Mouse (Mus musculus): ENCODE measurements at regions not wholly inside any gene's neighbourhood (a gene's known extent, or its start where the extent isn't known, plus 50 kb on each side); places are given as distances from the start of the nearest gene placed in this dataset.

DNA sequence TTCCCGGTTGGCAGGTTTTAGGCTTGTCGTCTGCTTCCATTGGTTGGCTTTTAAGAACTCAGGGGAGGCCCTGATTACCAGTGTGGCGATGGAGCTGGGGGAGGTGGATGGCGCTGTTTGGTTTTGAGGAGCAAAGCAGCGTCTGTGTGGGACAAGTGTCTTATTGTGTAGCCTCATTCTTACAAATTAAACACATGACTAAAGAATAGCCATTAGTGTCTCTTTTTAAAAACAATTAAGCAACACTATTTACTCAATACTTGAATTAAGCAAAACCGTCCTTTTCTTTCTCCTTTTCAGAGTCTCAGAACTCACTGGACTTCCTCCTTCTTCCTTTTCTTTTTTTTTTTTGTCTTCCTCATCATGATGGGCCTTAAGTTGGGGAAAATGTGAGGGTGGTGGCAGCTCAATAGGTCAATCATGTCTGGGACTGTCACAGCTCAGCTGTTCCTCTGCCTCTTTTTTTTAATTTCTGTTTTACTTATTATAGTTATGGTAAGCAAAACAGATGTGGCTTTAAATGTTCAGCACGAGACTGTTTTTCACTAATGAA lies 89.1 kb downstream of the Kcnrg start:
- no peak for DNase-seq (ENCODE audit: low spot score)

DNA sequence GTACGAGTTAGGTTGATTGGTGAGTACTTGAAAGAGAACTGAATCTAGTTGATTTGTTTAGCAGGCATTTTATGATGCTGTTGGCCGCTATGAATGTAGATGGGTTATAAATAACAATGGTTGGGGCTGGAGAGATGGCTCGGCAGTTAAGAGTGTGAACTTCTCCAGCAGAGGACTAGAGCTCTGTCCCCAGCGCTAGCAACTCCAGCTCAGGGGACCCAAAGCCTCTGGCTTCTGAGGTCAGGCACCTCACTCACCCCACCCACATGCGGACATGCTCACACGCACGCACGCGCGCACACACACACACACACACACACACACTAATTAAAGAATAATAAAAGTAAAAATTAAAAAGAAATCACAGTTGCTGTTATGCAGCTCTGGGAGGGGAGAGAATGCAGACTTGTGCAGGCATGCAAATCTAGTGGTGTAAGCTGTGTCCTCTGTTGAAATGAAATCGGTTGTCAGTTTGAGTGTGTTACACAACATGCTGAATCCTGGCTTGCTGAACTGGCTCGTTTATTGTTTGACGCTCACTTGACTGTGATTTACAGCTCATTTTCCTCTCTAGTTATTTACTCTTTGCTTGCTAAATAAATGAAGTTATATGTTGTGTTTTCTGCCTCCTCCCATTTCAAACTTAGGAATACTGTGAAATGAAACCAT lies 89.8 kb downstream of the Kcnrg start:
- DNase-seq (ENCODE audit: low spot score), result no peak

DNA sequence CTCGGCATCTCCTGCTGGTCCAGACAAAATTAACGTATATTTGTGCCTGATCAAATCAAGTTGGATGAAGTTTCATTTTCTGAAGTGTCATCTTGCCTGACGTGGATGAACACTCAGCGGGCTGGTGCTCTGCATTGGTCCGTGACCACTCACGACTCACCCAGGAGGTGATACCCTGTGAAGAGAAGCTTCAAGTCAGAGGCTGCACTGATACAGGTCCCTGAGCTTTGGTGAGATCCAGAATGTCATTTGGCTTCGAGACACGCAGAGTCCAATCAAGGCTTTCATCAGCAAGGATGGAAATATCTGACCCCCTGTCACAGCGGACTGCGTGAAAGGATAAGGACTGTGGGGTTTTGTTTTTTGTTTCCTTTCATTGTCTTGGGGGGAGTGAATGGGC lies 90.4 kb downstream of the Kcnrg start:
- DNase-seq (ENCODE audit: low spot score), result no peak

DNA sequence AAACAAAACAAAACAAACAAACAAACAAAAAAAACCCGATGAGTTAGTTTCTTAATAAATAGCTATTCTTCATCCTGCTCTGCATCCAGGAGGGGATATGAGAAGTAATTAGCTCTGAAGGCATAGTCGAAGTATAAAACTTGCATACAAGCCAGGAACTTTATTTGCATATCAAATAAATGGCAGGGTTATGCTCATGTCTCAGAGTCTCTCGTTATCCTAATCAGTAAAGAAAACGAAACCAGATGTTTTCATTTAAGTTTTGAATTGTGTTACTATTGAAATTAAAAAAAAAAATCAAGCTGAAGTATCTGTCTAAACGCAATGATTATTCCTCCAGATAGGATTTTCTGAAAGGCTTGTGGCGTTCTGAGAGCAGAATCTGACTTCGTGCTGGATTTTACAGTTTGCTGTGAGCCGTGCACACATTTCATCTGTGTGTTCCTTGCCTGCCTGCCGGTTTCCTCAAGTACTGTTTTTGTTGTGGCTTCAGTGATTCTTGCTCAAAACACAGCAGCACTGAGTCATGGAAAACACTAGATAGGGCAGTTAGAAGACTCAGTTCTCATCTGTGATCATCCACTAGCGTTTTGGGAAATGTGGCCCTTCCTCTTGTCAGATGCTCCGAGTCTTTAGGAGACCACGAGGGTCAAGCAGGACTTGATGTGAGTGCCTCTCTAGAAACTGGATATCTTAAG lies 91.2 kb downstream of the Kcnrg start:
- DNase-seq (ENCODE audit: low spot score), result no peak

DNA sequence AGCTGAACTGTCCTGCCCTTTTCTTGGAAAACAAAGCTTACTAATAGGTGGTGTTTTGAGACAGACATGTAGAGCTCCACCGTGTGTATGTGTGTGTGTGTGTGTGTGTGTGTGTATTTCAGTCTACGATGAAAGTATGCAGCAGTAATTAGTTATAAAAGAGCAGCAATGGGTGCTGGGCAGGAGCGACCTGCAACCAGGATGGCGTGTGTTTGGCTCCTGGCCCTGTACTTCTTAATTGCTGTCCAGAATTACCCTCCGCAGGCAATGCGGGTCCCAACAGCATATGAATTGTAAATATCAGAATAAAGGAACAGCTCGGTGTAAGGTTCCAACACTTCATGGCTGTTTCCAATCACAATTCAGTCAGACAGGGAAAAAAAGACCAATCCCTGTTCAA lies 92.4 kb downstream of the Kcnrg start:
- DNase-seq (ENCODE audit: low spot score), result no peak

DNA sequence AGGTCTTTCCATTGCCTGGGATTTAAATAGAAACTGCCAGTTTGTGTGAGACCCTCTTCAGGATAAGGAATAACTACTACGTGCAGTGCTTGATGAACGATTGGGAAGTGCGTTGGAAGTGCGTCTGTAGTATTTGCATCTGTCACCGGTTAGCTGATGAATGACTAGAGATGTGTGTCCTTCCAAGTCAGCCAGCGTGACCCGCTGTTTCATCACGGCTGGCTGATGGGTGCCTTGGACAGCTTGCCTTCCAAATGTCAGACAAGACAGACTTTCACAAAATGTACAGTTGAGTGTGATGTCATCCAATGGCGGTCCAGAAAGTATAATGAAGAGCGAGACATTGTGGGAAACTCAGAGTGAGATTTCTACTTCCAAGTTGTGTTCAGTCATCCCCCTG lies 93.9 kb downstream of the Kcnrg start:
- no peak for DNase-seq (ENCODE audit: low spot score)

DNA sequence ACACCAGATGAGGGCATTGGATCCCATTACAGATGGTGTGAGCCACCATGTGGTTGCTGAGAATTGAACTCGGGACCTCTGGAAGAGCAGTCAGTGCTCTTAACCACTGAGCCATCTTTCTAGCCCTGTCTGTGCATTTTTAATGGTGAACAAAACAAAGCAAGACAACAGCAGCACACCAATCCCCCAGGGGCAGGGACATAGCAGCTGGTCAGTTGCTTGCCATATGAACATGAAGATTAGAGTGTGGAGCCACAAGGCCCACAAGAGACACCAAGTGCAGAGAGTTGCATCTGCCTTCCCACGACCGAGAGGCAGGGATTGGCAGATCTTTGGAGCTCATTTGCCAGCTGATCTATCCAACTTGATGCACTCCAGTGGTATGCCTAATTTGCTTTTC lies 96.7 kb downstream of the Kcnrg start:
- DNase-seq (ENCODE audit: low spot score), result no peak

DNA sequence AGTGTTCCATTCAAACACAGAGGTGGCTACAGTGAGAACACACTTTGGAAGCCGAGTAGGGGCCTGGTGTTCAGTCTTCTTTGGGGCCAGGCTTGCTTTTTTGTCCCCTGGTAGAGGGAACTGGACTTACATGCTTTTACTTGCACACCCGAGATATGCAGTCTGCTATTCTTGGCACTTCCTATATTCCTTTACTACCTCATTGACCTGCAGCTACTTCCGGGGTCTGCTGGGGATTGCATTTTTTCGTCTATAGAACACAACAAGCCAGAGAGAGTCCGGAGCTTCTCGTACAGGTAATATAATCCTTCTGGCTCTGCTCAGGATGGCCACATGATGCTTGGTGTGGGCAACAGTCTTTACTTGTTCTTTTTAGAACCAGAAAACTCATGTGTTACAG lies 99.7 kb downstream of the Kcnrg start:
- DNase-seq (ENCODE audit: low spot score), result no peak

DNA sequence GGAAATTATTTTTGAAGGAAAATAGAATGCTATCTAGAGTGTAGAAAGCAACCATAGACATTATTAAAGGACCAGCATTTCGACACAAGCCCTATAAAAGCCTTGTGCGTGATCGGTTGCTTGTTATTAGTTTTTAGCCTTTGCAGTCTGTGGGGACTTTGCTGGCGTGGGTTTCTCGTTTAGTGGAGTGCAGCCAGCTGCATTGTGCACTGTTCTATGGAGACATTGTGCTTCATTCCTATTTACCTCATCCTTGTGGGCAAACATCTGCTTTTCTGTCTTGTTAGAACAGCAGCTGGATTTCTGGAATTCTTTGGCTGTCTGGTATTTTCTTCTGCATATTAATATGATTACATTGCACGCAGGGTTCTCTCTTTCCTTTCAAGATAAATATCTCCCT lies 101.1 kb downstream of the Kcnrg start:
- DNase-seq (ENCODE audit: low spot score), result no peak

DNA sequence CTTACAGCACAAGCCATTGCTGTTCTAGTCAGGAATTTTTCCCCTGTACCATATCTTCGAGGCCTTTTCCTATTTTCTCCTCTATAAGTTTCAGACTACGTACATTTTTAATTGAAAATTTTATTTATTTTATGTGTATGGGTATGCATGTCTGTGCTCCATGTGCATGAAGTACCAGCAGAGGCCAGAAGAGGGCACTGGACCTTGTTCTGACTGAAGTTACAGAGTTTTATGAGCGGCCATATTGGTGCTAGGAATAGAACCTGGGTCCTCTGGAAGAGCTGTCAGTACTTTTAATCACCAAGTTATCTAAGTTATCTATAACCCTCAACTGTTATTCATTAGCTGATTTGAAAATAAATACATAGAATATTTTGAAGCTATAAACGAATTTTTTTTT lies 108.5 kb downstream of the Kcnrg start:
- DNase-seq (ENCODE audit: low spot score), result no peak

DNA sequence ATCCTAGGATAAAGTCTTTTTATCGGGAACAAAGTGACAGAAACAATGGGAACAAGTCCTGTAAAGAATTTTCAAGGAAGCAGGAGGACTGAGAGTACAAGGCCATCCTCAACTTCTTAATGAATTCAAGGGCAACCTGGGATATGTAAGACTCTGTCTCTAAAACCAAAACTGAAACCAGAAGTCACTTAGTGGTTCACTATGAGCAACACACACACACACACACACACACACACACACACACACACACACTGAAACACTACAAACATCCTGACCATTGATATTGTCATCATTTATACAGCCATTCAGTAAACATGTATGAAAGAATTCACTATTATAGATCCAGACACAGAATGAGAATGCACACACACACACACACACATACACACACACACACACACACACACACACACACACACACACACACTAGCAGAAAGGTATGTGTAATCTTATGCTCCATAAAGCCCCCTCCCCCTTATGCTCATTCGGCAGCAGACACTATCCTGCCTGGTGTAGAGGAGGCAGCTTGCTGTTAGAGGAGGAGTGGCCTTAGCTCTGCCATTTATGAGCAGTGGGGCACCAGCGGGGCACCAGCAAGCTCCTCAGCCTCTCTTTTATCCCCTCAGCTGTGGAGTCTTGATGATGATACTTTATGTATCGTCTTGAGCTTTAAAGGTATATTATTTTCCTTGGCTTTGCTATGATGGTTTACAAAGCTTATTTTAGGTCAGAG lies 111.3 kb downstream of the Kcnrg start:
- no peak for DNase-seq (ENCODE audit: low spot score)

DNA sequence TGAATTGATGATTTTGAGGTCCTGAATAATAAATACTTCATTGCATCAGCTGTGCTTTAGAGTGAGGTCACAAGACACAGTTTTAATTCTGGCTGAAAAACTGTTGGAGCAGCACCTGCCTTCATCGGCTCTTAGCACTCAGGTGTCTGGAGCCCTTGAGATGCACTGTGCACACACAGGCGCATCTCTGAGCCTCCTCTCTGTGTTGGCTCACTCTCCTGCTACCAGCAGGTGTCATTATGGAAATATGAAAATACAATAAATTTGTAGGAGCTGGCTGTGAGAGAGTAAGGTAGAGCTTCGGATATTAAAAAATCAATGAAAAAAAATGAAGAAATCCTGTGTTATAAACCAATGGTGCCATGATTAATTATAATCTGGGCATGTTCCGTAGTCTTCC lies 114.0 kb downstream of the Kcnrg start:
- no peak for DNase-seq (ENCODE audit: low spot score)

DNA sequence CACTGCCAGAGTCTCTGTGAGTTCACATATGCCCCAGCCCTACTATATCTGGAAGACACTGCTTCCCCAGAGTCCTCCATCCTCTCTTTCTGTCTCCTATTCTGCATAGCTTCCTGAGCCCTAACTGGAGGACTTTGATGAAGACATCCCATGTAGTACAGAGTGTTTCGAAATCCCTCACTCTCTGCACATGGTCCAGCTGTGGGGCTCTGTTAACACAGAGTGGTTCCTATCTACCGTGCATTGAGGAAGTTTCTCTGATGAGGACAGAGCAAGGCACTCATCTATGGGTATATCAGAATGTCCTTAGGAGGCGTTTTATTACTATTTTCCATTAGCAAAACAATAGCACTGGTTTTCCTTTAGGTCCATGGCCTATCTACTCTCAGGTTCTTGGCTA lies 117.7 kb downstream of the Kcnrg start:
- no peak for DNase-seq (ENCODE audit: low spot score)

DNA sequence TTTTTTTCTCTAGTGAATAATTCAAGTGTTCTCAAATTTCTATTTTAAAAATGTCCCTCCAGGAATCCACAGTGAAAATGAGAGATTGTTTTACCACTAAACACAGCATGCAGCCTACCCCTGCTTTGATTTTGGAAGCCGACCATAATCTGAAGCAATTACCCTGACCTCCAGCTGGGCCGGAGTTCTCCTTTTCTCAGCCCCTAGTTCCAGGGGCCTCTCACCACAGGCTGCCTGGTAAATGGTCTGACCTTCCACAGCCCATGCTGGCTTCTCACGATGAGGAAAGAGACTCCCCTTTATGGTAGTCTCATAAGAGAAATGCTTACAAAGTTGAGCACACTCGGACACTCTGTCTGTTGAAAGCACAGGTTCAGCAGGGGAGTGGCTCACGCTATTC lies 121.3 kb downstream of the Kcnrg start:
- DNase-seq (ENCODE audit: low spot score), result no peak

DNA sequence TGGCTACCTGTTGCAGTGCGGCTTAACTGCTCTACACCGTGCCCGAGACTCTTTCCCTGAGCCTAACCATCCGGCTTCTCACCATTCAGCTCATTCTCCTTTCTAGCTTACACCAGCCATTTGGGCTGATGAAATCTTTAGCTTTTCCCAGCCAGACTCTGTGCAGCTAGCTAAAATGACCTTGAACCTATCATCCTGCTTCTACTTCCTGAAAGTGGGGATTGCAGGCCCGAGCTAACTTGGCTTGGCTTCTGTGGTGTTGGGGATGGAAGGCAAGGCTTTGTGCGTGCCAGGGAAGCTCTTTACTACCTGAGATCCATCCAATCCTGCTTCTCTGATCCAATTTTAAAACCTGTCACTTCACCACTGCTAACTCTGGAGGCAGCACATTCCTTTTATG lies 128.3 kb downstream of the Kcnrg start:
- no peak for DNase-seq (ENCODE audit: low spot score)

DNA sequence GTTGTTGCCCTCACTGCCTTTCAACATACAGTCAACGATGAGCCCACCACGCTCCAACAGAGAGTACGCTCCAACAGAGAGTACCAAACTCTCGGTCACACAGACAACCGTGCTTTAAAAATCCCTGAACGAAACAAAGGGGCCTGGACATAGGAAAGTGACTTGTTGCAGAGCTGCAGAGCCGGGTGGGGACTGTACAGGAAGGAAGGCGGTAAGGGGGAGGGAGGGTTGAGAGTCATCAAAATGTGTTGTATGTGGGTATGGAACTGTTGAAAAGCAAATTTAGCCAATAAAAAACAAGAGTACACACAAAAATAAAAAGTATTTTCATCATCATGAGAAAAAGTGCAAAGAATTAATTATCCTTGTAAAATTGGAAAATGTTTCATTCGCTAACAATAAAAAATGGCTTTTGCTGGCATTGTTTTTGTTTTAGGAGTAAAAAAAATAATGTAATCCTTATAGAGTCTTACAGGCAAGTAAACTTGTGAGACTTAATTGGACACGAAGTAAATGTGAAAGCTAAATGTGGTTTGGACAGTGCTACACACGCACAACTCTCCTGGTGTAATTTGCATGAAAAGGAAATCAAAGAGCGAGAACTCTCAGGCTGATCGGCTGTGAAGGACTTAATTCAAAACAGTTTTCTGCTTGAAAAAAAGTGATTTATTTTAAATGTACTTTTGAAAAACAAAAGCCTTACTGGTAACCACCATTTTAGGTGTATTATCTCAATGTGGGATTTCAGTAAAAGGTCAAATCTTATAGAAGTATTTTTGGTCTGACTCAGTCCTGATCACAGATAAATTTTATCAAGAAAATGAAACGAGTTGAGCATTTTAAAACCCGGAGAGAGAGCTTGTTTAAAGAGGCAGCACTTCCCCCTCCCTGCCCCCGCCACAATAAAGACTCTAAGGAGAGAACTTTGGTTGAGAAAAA lies 129.4 kb downstream of the Kcnrg start:
- DNase-seq (ENCODE audit: low spot score), result no peak

DNA sequence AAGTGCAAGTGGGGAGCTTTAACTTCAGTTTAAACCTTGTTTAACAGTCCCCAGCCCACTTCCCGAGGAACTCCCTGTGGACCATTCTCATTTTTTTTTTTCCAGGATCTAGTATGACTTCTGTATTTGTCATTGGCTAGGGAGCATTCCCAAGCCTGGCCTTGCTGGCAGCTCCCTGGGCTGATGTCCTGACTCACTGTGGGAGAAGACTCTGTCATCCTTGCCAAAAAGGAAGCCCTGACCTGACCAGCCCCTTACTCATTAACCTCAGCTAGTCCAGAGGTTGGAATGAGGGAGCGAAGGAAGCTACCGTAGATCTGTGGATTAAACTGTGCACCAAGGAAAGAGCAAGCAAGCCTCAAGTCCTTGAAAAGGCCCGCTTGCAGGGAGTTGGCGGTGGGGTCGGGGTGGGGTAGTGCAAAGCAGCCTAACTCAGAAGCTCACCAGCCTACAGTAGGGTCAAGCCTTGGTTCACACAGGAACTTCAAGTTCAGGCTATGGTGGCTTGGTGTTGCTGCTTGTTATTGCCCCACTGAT lies 130.3 kb downstream of the Kcnrg start:
- DNase-seq (ENCODE audit: low spot score), result no peak

DNA sequence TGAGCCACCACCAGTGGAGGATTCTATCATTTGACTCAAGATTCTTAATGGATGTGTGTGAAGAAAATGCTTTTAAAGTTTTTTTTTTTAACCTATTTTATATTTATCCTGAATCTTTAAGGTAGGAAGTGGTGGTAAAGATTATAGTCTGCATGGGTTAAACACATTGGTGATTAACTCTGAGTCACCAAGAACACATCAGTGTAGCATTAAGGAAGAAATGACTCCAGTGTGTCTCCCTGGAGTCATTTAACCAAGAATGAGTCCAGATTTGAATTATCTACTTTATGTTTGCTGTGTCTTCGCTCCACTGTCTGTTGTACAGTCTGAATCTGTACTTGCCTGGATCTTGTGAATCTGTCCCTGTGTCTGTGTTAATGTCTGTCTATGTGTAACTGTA lies 132.2 kb downstream of the Kcnrg start:
- DNase-seq (ENCODE audit: low spot score), result no peak

DNA sequence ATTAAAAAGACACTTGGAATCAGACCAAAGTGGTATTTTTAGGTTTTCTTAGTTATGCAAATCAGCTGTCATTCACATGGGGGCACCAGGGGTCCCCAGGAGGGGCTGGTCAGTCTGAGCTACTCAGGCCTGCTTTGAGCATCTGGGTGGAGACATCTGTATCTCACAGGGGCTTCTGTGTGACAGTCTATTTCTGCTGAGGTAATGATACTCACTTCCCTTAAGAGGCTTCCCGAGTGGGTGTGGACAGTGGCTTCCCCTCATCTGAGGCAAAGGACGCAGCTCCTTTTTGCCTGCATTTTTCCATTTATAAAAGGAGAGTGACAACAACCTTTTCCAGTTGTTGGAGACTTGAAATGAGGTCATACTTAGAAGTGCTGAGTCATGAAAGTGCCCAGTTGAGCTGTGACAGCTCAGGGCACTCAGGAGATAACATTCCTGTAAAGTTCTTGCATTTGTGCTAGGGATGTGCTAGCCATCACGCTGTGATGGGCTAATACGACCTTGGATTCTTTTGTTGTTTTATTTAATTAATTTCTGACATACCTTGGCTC lies 136.7 kb downstream of the Kcnrg start:
- DNase-seq (ENCODE audit: low spot score), result no peak

DNA sequence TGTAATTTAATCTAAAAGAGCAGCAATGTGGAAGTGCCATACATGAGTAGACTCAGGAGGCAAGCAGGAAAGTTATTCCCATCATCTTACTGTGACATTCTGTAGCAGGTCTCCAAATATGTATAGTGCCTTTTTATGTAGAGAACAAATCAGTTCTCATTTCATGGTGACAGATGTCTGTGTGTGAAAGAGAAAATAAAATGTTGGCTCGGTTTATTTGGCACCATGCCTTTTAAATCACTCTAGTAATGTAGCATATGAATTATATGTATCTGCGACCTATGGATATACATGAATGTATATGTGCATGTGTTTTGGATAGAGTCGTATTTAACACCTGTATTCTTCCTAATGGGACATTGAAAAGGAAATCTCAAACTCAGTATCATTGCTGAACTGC lies 146.2 kb downstream of the Kcnrg start:
- DNase-seq (ENCODE audit: low spot score), result no peak

DNA sequence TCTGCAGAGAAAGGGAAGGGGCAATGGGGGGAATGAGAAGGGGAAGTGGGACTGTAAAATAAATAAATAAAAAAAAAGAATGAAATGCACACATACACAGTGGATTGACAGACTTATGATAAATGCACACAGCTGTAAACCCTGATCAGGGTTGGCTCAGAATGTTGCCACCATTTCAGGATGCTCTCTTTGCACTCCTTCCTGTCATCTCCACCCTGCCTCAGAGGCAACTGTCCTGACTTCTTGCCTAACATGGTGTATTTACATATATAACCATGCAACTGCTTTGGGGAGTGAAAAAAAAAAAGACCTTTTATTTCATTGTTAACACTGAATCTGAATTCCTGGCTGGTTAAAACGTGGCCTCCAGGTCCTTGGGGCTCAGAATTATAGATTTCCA lies 149.4 kb downstream of the Kcnrg start:
- DNase-seq (ENCODE audit: low spot score), result no peak
